Mouse (Mus musculus): ENCODE results near the gene Mthfr.
"Not testable (repeated sequence)": the region's sequence is repeated elsewhere in the genome, so short reads cannot be mapped to it uniquely, and the experiment has no call there.

Mthfr gene

GRCm38 (mm10) chr4:148040029-148040830, 1.4 kb downstream of the Mthfr start:
- CTCF ChIA-PET: no interaction called here

GRCm38 (mm10) chr4:148040933-148041610, 2.2 kb downstream of the Mthfr start:
- CTCF ChIA-PET: no interaction called here

GRCm38 (mm10) chr4:148041611-148042191, 2.8 kb downstream of the Mthfr start:
- CTCF ChIA-PET: no interaction called here

- CTCF ChIA-PET: not testable (repeated sequence)
These were observed 4.5 kb downstream of the Mthfr start for GRCm38 (mm10) chr4:148043327-148043726.

- CTCF ChIA-PET: interaction anchor here (1.1 kb wide), 1 partner anchor 28 kb away, joined by 4 read pairs; no protein-coding TSS in a partner anchor
These were observed 5.2 kb downstream of the Mthfr start for GRCm38 (mm10) chr4:148044113-148044512.

GRCm38 (mm10) chr4:148046450-148047031, 7.7 kb downstream of the Mthfr start:
- CTCF ChIA-PET: no interaction called here

- CTCF ChIA-PET: not testable (repeated sequence)
These were observed 11.6 kb downstream of the Mthfr start for GRCm38 (mm10) chr4:148050396-148050914.

- CTCF ChIA-PET: no interaction called here
These were observed 12.3 kb downstream of the Mthfr start for GRCm38 (mm10) chr4:148051046-148051776.

GRCm38 (mm10) chr4:148051886-148052285, 13.0 kb downstream of the Mthfr start:
- CTCF ChIA-PET: no interaction called here

GRCm38 (mm10) chr4:148052976-148053375, 14.1 kb downstream of the Mthfr start:
- CTCF ChIA-PET: no interaction called here

- CTCF ChIA-PET: no interaction called here
These were observed 14.6 kb downstream of the Mthfr start for GRCm38 (mm10) chr4:148053417-148053920.

- CTCF ChIA-PET: no interaction called here
These were observed 16.3 kb downstream of the Mthfr start for GRCm38 (mm10) chr4:148054961-148055695.

GRCm38 (mm10) chr4:148056246-148056645, 17.4 kb downstream of the Mthfr start:
- CTCF ChIA-PET: no interaction called here

GRCm38 (mm10) chr4:148056801-148057200, 17.9 kb downstream of the Mthfr start:
- CTCF ChIA-PET: interaction anchor here (1.0 kb wide), 1 partner anchor 58 kb away, joined by 4 read pairs; no protein-coding TSS in a partner anchor

GRCm38 (mm10) chr4:148057661-148058209, 18.9 kb downstream of the Mthfr start:
- CTCF ChIA-PET: interaction anchor here (1.0 kb wide), 1 partner anchor 57 kb away, joined by 4 read pairs; no protein-coding TSS in a partner anchor

GRCm38 (mm10) chr4:148058218-148058819, 19.4 kb downstream of the Mthfr start:
- CTCF ChIA-PET: no interaction called here

GRCm38 (mm10) chr4:148058993-148059392, 20.1 kb downstream of the Mthfr start:
- CTCF ChIA-PET: no interaction called here

GRCm38 (mm10) chr4:148060120-148061085, 21.5 kb downstream of the Mthfr start:
- CTCF ChIA-PET: no interaction called here

GRCm38 (mm10) chr4:148061086-148061480, 22.2 kb downstream of the Mthfr start:
- CTCF ChIA-PET: no interaction called here

Measured in spleen, embryonic (tissue).